Mouse (Mus musculus) left cerebral cortex, postnatal 25 days (tissue): ENCODE measurements at regions not wholly inside any gene's neighbourhood (a gene's known extent, or its start where the extent isn't known, plus 50 kb on each side); places are given as distances from the start of the nearest gene placed in this dataset.

ENCODE experiments used
- DNase-seq, 2 experiments: peaks; one replicate each; pipeline ENCODE4 v3.0.0; 2022; ENCODE audit warnings: low spot score in 2 of 2, mixed read lengths in 1 of 2
- intact Hi-C: fragments of 180-260 bp; cut with DNase I; formaldehyde crosslinking; loops from one replicate; pipeline ENCODE4 v1.15.1; 2025

DNA sequence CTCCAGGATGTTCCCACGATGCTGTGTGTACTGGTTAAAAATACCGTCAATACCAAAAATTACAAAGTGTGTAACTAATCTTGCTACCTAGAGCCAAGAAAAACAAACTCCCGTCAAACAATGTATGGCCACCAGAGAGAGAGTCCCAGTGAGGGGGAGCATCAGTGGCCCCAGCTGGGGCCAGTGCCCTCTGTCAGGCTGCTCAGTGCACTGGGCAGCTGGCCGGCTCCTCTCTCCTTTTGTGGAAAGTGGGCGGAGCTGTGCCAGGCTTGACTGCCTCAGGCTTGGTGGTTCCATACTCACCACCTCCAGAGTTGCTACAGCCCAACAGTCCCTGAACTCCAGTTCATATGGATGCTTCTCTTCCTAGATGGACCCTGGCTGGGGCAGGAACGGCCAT lies 53.8 kb upstream of the Sept5 start:
- intact Hi-C loops: no loop called here
- DNase-seq: no peak

DNA sequence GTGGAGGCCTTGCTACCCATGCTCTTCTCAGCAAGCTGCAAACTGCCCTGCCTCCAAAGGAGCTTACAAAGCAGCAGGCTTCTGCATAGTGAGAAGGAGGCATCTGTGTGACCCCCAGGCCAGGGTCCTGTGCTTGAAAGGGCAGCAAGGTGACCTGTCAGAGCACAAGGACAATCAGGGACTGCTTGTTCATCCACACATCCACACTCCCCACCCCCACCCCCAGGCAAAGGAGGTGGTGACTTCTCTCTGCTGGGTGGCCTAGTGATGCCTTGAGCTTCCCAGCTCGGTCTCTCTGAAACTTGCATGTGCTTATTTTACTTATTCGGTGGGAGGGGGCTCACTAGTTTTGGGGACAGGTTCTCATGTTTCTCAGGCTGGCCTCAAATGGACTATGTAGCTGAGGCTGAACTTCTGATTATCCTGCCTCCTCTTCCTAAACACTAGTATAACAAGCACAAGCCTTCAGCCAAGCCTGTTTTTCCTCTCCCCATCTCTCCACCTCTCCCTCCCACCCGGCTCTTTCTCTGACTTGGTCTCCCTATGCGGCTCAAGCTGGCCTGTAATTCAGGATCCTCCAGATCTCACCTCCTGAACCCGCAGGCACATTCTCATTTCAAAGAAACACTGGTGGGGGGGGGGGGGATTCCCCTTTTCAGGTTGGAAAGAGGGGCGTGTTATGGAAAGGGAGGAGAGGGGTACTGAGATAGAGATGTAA lies 56.4 kb upstream of the Sept5 start:
- intact Hi-C loops: no loop called here
- DNase-seq: no peak

DNA sequence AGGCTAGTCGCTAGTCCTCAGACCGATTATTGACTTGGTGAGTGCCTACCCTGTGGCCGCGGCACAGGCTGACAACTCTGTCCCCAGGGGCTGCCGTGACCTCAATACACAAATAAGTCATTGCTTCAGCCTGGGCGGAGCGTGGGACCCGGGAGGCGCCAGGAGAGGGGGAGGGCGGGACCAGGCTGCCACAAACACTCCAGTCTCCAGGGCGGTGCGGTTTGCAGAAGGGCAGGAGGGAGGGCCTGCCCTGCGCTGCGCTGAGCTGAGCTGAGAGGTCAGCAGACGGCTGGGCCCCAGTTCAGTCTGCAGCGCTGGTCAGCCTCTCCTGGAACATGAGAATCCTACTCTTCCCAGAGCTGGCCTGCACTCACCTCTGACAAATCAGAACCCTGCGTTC lies 57.2 kb upstream of the Sept5 start:
- peak; percentile 55 to 64 for DNase-seq

DNA sequence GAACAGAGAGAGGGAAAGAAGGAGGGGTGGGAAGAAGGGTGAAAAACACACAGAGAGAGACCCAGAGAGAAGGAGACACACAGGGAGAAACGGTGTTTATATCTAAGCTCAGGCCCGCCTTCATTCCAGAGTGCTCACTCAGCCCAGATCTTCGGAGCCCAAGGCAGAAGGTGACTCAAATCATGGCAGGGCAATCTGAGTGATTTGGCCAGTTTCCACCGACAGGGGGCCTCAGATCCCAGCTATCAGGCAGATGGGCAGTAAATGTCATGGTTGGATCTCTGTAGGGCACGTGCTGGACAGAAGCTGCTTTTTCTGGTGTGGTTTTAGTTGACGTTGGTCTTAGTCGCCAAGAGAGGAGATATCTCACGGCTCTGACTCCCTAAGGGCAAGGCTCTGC lies 57.6 kb upstream of the Sept5 start:
- peak in 1 of 2 experiments; percentile 38 for DNase-seq
- intact Hi-C loops: no loop called here

More for the DNA sequence above, 57.2 kb upstream of the Sept5 start:
- intact Hi-C loops: no loop called here

DNA sequence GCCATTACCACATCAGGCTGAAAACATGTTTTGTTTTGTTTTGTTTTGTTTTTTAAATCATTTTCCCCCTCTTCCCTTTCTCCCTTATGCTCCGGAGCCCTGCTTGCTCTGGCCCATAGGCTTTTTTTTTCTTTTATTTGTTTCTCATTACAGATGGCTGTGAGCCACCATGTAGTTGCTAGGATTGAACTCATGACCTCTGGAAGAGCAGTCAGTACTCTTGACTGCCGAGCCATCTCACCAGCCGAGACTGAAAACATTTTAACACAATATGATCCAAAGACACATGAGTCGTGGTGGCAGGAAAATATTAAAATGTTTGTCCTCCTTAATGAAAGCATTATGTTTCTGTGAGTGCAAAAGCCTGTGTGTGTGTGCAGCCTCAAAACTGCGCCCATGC lies 65.8 kb upstream of the Sept5 start:
- DNase-seq: no peak
- intact Hi-C loops: loop anchor here (5.0 kb wide), 1 partner anchor 162 kb away; no protein-coding TSS in a partner anchor

DNA sequence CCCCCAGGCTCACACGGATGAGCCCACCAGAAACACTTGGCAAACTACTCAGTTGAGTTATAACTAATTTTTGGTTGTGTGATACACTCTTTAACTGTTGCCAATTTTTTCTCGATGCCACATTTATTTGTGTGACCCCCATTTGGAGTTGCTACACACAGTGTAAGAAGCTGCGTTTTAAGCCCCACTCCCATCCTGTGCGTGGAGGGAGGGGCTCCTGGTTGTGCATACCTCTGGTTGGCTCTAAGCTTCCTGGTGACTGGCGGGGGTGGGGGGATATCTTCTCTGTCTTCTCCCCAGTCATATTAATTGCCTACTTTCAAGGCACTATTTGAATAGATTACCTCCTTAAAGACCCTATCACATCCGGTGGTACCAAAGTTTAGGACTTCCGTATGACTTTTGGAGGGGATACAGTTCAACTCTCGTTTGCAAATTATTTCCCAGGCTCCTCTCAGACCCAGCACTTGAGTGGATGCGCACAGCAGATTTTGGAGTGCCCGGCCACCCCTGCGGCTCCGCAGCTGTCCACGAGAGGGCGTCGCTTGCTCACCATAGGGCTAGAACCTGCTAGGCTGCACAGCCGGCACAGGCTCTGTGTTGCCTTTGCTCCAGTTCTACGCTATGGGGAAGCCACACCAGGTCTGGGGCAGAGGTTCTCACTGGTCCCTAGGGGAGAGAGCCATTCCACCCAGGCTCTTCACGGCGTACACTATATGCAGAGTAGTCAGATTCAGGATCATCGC lies 66.5 kb upstream of the Sept5 start:
- intact Hi-C loops: loop anchor here (1.0 to 5.0 kb wide), 2 partner anchors 102 to 161 kb away; no protein-coding TSS in a partner anchor
- DNase-seq: peak; percentile 82 to 85

DNA sequence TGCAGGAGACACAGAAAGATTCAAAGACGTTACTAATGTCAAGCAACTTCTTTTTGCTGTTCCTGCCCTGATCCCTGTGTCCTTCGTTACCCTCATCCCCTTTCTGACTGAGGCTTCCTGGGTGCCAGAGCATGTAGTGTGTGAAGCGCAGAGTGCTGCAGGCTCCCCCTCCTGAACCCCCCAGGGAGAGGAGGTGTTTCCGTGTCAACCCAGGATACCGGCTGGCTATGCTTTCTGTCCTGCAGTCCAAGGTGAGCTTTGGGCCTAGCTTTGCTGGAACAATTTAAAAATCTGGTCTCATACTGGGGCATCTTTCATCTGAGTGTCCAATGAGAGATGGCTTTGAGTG lies 67.0 kb upstream of the Sept5 start:
- DNase-seq: no peak
- intact Hi-C loops: loop anchor here (1.0 to 5.0 kb wide), 2 partner anchors 102 to 161 kb away; no protein-coding TSS in a partner anchor

DNA sequence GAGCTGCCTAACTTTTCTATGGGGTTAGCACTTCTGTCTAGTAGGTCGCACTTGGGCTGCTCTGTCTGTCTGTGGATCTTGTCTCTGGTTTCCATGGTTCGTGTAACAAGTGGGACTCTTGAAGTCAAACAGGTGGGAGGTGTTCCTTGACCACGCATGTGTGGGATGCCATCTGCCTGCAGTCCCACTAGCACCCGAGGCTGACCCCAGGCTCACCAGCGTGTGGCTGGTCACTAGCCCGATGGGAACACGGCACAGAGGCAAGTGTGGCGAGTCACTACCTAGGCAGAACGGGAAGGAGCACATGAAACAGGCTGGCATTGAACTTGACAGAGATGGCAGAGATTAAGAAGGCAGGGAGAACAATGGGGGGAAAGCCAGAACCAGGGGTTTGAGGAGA lies 72.5 kb upstream of the Cldn5 start:
- no peak for DNase-seq
- intact Hi-C loops: loop anchor here (1.0 to 5.0 kb wide), 3 partner anchors 14 to 73 kb away; partner anchors contain the start of gene Cldn5

DNA sequence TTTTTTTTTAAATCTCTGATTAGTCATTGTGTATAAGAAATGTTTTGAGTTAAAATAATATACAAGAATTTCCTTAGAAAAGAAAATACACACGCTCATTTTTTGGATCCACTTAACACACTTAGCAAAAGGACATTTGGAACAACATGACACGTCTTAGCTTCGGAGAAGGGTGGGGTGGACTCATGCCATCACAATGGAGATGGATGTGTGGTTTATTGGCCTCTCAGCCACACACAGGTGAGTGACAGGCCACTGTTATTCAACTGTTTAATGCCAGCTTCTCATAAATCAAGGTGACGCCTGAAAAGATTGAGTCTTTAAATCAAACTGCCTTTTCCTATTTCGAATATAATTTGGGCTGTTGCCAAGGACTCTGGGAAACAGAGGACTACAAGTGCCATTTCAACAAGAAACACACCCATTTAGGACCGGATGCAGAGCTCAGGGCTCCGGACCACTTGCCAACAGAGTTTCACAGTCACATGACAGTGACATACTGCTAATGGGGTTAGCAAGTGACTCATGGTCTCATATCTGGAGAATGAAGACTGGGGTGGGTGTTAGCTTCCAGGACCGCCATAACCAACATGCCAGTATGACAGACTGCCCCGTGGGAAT lies 71.5 kb upstream of the Cldn5 start:
- no peak for DNase-seq
- intact Hi-C loops: loop anchor here (2.0 kb wide), 1 partner anchor 72 kb away; the partner anchor contains the start of gene Cldn5

DNA sequence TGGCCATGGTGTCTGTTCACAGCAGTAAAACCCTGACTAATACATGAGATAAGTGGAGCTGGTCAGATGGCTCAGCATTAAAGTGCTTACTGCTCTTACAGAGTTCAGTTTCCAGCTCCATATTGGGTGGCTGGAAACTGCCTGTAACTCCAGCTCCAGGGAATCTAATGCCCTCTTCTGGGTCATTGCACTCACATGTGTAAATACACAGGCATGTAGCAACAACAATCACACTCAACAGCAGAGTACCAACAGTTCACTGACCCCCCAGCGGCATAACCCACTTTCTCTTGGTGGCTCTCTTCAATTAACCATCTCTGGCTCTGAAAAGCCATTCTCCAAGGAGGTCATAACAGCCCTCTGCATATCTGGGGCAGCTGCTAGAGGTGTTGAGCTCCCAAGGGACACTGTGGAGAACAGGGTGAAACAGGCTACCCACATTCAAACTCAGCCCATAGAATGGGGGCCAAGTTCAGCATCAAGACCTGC lies 65.0 kb upstream of the Cldn5 start:
- intact Hi-C loops: no loop called here
- DNase-seq: no peak

DNA sequence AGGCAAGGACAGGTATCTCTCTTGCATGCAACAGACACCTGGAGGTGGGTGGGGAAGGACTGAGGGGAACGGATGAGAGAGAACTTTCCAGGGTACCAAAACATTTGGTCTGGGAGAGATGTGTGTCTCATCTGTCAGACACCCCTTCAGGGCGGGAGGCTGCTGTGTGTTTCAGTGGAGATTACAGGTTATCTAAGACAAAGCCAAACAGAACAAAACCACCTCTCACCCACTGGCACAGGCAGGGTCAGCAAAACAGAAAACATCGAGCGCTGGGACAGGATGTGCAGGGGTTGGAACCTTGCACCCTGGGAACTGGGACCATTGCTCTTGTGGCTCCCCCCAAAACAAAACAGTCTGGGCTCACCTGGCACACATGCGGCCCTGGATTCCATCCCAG lies 63.6 kb upstream of the Cldn5 start:
- intact Hi-C loops: no loop called here

DNA sequence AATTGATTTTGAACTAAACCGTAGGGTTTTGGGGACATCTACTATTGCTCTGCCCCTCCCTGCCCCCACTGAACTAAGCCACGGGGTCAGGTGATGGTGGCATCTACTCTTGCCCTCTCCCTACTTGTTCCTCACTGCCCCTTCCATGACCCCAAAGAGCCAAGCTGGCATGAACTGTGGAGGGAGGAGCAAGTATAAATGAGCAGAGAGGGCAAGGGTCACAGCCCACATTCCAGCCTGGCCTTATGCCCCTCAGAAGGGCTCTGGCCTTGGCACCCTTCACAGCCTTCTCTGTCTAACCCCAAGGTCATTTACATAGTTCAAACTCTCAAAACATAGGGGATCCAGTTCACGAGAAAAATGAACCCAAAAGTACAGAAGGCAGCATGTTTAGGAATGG lies 61.3 kb upstream of the Cldn5 start:
- DNase-seq: no peak
- intact Hi-C loops: no loop called here

More for the DNA sequence above, 63.6 kb upstream of the Cldn5 start:
- DNase-seq: no peak

DNA sequence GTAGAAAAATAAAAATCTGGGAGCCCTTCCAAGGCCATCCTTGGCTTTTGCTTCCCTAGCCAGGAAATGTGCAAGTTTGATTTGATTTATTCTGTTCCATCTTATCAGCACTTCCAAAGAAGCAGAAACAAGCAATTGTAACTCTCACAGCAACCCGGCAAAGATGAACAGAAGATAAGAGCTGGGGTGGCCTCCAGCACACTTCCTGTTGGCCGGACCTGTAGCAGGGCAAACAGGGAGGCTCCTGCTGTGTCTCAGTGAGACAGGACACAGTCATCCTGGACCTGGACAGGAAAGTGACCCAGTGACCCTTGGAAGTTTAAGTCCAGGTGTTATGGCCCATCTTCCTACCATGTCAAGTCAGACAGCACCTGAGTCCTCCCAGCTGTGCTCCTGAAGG lies 58.6 kb upstream of the Cldn5 start:
- intact Hi-C loops: loop anchor here (1.0 kb wide), 1 partner anchor 14 kb away; no protein-coding TSS in a partner anchor
- DNase-seq: no peak

DNA sequence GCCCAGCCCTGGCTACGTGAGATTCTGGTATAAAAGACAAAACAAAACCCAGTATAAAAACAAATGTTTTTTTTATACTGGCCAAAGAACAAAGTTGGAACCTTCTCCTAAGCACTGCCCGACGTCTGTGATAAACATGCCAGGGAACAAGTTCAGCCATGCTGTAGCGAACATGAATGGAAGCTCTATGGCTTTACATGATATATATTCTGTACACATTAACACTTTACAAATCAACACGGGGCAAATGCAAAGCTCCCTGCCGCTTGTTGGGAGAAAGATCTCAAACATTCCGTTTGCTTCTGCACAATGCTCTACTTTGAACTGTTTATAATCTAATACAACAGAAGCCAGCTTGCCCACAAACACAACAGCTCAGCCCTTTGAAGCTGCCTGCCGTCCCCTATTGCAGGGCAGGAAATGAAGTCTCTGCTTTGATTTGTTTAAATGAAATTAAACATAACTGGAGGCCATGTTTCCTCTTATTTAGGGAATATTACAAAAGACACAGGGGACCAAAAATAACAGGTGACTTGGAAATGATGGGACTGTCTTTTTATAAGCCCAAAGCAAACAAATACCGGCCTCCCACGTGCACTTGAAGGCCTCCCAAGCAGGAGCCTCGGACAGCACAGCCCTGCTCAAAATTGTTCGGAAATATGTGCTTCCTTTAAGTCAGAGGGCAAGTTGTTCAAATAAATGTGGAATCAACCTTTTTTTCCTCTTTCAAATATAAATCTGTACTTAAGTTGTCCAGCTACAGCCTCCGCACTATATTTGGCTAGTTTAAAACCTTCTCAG lies 56.0 kb upstream of the Cldn5 start:
- intact Hi-C loops: no loop called here
- no peak for DNase-seq

DNA sequence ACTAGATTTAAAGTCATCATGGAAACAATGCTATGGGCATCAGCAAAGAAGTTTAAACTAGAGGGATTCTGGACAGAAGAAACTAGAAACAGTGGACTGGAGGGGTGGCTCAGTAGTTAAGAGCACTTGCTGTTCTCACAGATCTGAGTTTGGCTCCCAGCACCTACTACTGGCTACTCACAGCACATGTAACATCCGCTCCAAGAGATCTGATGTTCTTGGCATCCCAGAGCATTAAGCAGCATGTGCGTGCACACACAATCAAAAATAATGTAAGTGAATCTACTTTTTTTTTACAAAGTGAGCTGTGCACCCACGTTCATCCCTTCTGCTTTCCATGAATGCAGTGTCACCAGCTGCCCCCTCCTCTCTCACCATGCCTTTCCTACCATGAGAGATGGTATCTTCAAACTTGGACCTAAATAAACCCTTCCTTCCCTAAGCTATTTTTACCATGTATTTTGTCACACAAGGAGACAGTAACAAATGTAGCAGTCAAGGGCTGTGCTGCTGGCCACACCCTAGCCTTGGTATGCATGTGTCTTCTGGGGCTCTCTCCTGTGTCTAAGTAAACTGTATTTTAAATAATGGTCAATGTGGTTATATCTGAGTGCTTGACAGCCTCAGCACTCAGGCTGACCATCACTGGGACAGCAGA lies 53.3 kb upstream of the Cldn5 start:
- DNase-seq: no peak
- intact Hi-C loops: no loop called here

DNA sequence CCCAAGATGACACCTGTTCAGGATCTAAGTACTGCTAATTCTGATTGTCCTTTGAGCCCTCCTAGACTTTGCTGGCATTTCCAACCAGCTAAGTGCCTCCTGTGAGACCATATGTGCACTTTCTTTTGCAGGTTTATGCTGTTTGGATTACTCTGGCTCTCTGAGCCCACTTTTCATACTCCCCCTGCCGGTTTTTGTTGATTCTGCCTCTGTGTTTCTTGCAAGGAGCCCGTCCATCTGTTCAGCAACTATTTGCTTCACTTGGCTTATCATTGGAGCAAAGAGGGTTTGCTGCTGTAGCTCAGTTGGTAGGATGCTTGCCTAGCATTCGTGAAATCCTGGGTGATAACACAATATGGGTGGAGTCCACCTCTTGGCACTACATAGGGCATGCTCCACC lies 52.8 kb upstream of the Cldn5 start:
- DNase-seq: no peak
- intact Hi-C loops: no loop called here

DNA sequence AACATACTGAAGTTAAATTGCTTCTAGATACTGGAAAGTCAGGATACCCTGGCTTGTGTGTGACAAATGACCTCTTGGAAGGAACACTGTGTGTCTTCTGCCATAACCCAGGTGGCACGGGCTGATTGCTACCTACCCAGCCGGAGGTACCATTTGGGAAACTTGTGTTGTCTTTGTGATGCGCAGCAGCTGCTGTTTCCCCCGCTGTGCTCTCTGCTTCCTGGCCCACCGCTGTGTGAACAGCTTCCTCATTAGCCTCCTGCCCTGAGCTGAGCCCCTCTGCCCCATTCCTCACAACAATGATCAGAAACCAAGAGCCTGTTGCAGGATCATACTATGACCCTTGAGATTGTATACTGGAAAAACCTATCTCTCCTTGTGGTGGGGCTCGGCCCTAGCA lies 51.9 kb upstream of the Cldn5 start:
- intact Hi-C loops: no loop called here

More for the DNA sequence above, 51.9 kb upstream of the Cldn5 start:
- DNase-seq: no peak
